Mouse (Mus musculus): ENCODE data around the gene Klhl2. TPM values are rescaled to one million over a fixed set of nuclear protein-coding genes. Genes with fewer than 3 reads are reported as not detected.

The Klhl2 gene
- total and polyA plus RNA-seq, 2 experiments from 2014 or later = 31.4 to 44.8 TPM

GRCm38 (mm10) chr8:64738916-64739315, 110.9 kb downstream of the Klhl2 start:
- Histone ChIP-seq H3K4me3 (ENCODE audit: low read depth, low read length) (no peak overlapping the region), H3K4me1 (ENCODE audit: insufficient read depth, low read length) (no peaks in the 10 kb centered on the region), H3K27ac (ENCODE audit: low read depth, low read length) (no peak overlapping the region), H3K4me2 (ENCODE audit: low read depth, low read length, poor library complexity, severe bottlenecking) (no peak overlapping the region), H3K9ac (replicated peaks; ENCODE audit: low read length, poor library complexity, severe bottlenecking) (no peak overlapping the region), H3K36me3 (ENCODE audit: insufficient read depth, low read length) (no peaks in the 10 kb centered on the region; the same call in 1 of the 2 replicates), H3K27me3 (ENCODE audit: insufficient read depth, low read length) (no peaks in the 10 kb centered on the region), H3K9me3 (ENCODE audit: low read length) (no peaks in the 10 kb centered on the region)
- no peak for ATAC-seq (ENCODE audit: low FRiP score)
- 89% methylated on average over 1 of the region's 1 CpGs for WGBS
- no peak for TF ChIP-seq CTCF (IDR thresholded peaks at IDR 0.05)
- DNase-seq (ENCODE audit: low spot score) = peak; percentile 33

DNA sequence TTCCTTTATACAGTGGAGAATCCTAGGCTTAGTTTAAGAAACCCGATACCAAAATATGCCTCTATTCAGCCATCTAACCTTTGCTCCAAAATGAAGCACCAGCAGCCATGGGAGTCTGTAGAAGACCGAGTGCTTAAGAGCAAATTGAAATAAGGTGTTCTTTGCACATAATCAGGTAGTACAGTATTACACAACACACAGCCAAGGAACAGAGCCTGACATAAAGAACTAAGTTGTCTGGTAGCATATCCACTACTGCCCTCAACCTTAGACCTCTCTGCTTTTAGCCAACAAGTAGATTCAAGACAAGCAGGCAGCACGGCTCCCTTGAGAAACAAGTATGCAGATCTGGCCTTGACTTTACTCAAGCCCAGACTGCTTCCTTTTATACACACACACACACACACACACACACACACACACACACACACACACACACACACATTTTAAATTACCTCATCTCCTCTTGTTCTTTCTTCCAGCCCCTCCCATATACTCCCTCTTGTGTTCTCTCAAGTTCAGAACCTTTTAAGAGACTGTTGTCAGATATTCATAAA, 113.0 kb downstream of the Klhl2 start:
- no peaks in the 10 kb centered on the region for H3K36me3 ChIP-seq (ENCODE audit: insufficient read depth, low read length)
- ATAC-seq (ENCODE audit: low FRiP score) = no peak
- H3K27ac ChIP-seq (ENCODE audit: low read depth, low read length) = no peak overlapping the region
- no peak for DNase-seq (ENCODE audit: low spot score)
- no peaks in the 10 kb centered on the region for H3K27me3 ChIP-seq (ENCODE audit: insufficient read depth, low read length)
- H3K9me3 ChIP-seq (ENCODE audit: low read length) = no peaks in the 10 kb centered on the region
- no peaks in the 10 kb centered on the region for H3K4me1 ChIP-seq (ENCODE audit: insufficient read depth, low read length)
- WGBS = 94% methylated on average over 3 of the region's 3 CpGs
- H3K9ac ChIP-seq (replicated peaks; ENCODE audit: low read length, poor library complexity, severe bottlenecking) = no peak overlapping the region
- no peak for TF ChIP-seq CTCF (IDR thresholded peaks at IDR 0.05)
- no peak overlapping the region for H3K4me2 ChIP-seq (ENCODE audit: low read depth, low read length, poor library complexity, severe bottlenecking)
- no peak overlapping the region for H3K4me3 ChIP-seq (ENCODE audit: low read depth, low read length)

DNA sequence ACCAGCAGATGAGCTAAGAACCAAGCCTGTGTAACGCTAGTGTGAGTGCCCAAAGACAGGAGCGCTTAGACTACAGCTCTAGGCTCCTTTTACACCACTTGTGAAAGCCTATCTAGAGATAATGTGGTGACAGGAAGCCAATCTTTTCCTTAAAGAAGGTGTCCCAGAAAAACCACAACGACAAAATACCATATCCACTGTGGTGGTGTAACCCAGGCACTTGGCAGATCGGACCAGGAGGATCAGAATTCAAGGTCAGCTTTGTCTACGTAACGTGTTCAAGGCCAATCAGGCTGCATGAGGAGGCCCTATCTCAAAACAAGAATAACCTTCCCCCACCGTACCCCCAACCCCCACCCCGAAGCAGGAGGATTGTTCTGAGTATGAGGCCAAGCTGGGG, 114.7 kb downstream of the Klhl2 start:
- no peak overlapping the region for H3K27ac ChIP-seq (ENCODE audit: low read depth, low read length)
- 91% methylated on average over 8 of the region's 8 CpGs for WGBS
- DNase-seq (ENCODE audit: low spot score) (no peak), ATAC-seq (ENCODE audit: low FRiP score) (no peak)
- H3K9ac ChIP-seq (replicated peaks; ENCODE audit: low read length, poor library complexity, severe bottlenecking) = no peak overlapping the region
- H3K4me2 ChIP-seq (ENCODE audit: low read depth, low read length, poor library complexity, severe bottlenecking) = no peak overlapping the region
- peaks cover 3% of the 10 kb centered on the region; the same call in 1 of the 2 replicates for H3K36me3 ChIP-seq (ENCODE audit: insufficient read depth, low read length)
- H3K27me3 ChIP-seq (ENCODE audit: insufficient read depth, low read length) = no peaks in the 10 kb centered on the region
- H3K9me3 ChIP-seq (ENCODE audit: low read length) = no peaks in the 10 kb centered on the region
- H3K4me3 ChIP-seq (ENCODE audit: low read depth, low read length) = no peak overlapping the region
- no peaks in the 10 kb centered on the region; the same call in 1 of the 2 replicates for H3K4me1 ChIP-seq (ENCODE audit: insufficient read depth, low read length)
- TF ChIP-seq CTCF (IDR thresholded peaks at IDR 0.05) = no peak

GRCm38 (mm10) chr8:64733271-64733943, 116.4 kb downstream of the Klhl2 start, which contains the start of gene Msmo1:
Msmo1 (minus strand) TSS chr8:64733792.
- Histone ChIP-seq H3K4me1 (ENCODE audit: insufficient read depth, low read length) (no peaks in the 10 kb centered on the region; the same call in 1 of the 2 replicates), H3K4me2 (ENCODE audit: low read depth, low read length, poor library complexity, severe bottlenecking) (peak within 1 kb of the TSS; percentile 71), H3K27ac (ENCODE audit: low read depth, low read length) (peak within 1 kb of the TSS; percentile 74), H3K36me3 (ENCODE audit: insufficient read depth, low read length) (peaks cover 7% of the 10 kb centered on the region; the same call in 1 of the 2 replicates), H3K4me3 (ENCODE audit: low read depth, low read length) (peak within 1 kb of the TSS; percentile 81), H3K27me3 (ENCODE audit: insufficient read depth, low read length) (no peaks in the 10 kb centered on the region), H3K9me3 (ENCODE audit: low read length) (no peaks in the 10 kb centered on the region), H3K9ac (replicated peaks; ENCODE audit: low read length, poor library complexity, severe bottlenecking) (peak within 1 kb of the TSS; percentile 66)
- peak; percentile 21; the same call in 1 of the 2 replicates for TF ChIP-seq CTCF (IDR thresholded peaks at IDR 0.05)
- peak; percentile 100 for ATAC-seq (ENCODE audit: low FRiP score)
- DNase-seq (ENCODE audit: low spot score) = peak; percentile 100
- under 1% methylated on average over 57 of the region's 60 CpGs for WGBS

DNA sequence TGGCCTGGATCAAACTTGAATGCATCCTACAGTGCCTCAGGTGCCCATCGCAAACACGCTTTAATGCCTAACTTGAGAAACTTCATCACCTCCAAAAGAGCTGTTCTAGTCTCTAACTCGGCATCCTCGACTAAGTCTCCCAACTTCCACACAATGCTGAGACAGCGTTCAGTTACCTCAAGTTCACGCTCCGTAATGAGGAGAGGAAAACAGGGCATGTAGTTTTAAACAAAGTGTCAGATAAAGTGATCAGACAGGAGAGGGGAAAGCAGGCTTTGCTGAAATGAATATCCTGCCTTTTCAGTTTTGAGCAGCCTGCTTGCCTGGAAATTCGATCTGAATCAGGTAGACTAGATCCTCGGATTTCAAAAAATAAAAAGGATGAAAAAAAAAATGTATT, 117.2 kb downstream of the Klhl2 start:
- no peaks in the 10 kb centered on the region; the same call in 1 of the 2 replicates for H3K4me1 ChIP-seq (ENCODE audit: insufficient read depth, low read length)
- peak overlapping the region; percentile 81 for H3K4me3 ChIP-seq (ENCODE audit: low read depth, low read length)
- no peaks in the 10 kb centered on the region for H3K9me3 ChIP-seq (ENCODE audit: low read length)
- ATAC-seq (ENCODE audit: low FRiP score) = no peak
- peak overlapping the region; percentile 66; the same call in 1 of the 2 replicates for H3K9ac ChIP-seq (replicated peaks; ENCODE audit: low read length, poor library complexity, severe bottlenecking)
- no peak for TF ChIP-seq CTCF (IDR thresholded peaks at IDR 0.05)
- peak overlapping the region; percentile 71 for H3K4me2 ChIP-seq (ENCODE audit: low read depth, low read length, poor library complexity, severe bottlenecking)
- WGBS = 5% methylated on average over 9 of the region's 9 CpGs
- H3K27ac ChIP-seq (ENCODE audit: low read depth, low read length) = no peak overlapping the region
- DNase-seq (ENCODE audit: low spot score) = no peak
- H3K36me3 ChIP-seq (ENCODE audit: insufficient read depth, low read length) = peaks cover 8% of the 10 kb centered on the region; the same call in 1 of the 2 replicates
- H3K27me3 ChIP-seq (ENCODE audit: insufficient read depth, low read length) = no peaks in the 10 kb centered on the region

DNA sequence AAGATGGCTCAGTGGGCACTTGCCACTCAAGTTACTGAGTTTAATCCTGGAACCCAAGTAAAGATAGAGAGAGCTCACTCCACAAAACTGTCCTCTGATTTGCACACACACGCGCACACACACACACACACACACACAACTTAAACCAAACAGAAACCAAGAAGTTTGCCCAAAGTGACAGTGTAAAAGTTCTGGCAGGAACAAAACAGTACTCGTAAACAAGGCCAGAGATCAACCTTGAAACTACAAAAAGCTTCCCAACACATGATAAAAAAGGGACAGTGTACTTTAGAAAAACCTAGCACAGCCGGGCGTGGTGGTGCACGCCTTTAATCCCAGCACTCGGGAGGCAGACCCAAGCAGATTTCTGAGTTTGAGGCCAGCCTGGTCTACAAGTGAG, 121.7 kb downstream of the Klhl2 start:
- Histone ChIP-seq H3K9me3 (ENCODE audit: low read length) (no peaks in the 10 kb centered on the region), H3K9ac (replicated peaks; ENCODE audit: low read length, poor library complexity, severe bottlenecking) (no peak overlapping the region), H3K27me3 (ENCODE audit: insufficient read depth, low read length) (no peaks in the 10 kb centered on the region), H3K27ac (ENCODE audit: low read depth, low read length) (no peak overlapping the region), H3K4me2 (ENCODE audit: low read depth, low read length, poor library complexity, severe bottlenecking) (no peak overlapping the region), H3K36me3 (ENCODE audit: insufficient read depth, low read length) (peaks cover 34% of the 10 kb centered on the region), H3K4me1 (ENCODE audit: insufficient read depth, low read length) (no peaks in the 10 kb centered on the region; the same call in 1 of the 2 replicates), H3K4me3 (ENCODE audit: low read depth, low read length) (no peak overlapping the region)
- no peak for ATAC-seq (ENCODE audit: low FRiP score)
- no peak for DNase-seq (ENCODE audit: low spot score)
- 90% methylated on average over 7 of the region's 7 CpGs for WGBS
- TF ChIP-seq CTCF (IDR thresholded peaks at IDR 0.05) = no peak

Measured in midbrain, postnatal 0 days (tissue).